Mouse (Mus musculus) heart, embryonic 10.5 days (tissue): ENCODE measurements around the gene Kynu. TPM values are rescaled to one million over a fixed set of nuclear protein-coding genes. Genes with fewer than 3 reads are reported as not detected.
A peak's percentile ranks its signal among the peaks of the same experiment; 100 is the strongest.

ENCODE experiments used
- DNase-seq: peaks from one replicate; pipeline ENCODE4 v3.0.0-alpha.2; 2017; ENCODE audit warnings: low spot score
- H3K27ac ChIP-seq: fragments of 300-500 bp; sonication (generic); 2 replicates; pipeline ENCODE4 v1.5.1; 2016; ENCODE audit warnings: mild to moderate bottlenecking
- H3K27me3 ChIP-seq: fragments of 300-500 bp; sonication (generic); 2 replicates; pipeline ENCODE4 v1.6.1; 2016; ENCODE audit warnings: mild to moderate bottlenecking; ENCODE audit not compliant: poor library complexity, insufficient read depth, severe bottlenecking
- H3K36me3 ChIP-seq: fragments of 300-500 bp; sonication (generic); 2 replicates; pipeline ENCODE4 v1.6.1; 2016; ENCODE audit warnings: mild to moderate bottlenecking, moderate library complexity
- H3K4me1 ChIP-seq: fragments of 300-500 bp; sonication (generic); 2 replicates; pipeline ENCODE4 v1.6.1; 2016; ENCODE audit warnings: mild to moderate bottlenecking
- H3K4me3 ChIP-seq: fragments of 300-500 bp; sonication (generic); 2 replicates; pipeline ENCODE4 v1.5.1; 2016; ENCODE audit warnings: mild to moderate bottlenecking, moderate library complexity
- H3K9me3 ChIP-seq: fragments of 300-500 bp; sonication (generic); 2 replicates; pipeline ENCODE4 v1.6.1; 2016; ENCODE audit warnings: mild to moderate bottlenecking, moderate library complexity
- WGBS: fragments of 180-500 bp; shearing (Covaris S2); methylation state at CpG from one replicate; pipeline ENCODE4 v1.1.7; 2016; 5-methylcytosine and 5-hydroxymethylcytosine counted together
- polyA plus RNA-seq: library from polyadenylated mRNA; unstranded; fragments of >200 nt; fragmentation: Nextera tagmentation; extraction: Ambion mirVana; gene quantifications from 2 replicates; pipeline ENCODE4 v1.2.1, GENCODE M21; 2016

The Kynu gene
- polyA plus RNA-seq, 1 experiment from 2014 or later, result 0.09 TPM

DNA sequence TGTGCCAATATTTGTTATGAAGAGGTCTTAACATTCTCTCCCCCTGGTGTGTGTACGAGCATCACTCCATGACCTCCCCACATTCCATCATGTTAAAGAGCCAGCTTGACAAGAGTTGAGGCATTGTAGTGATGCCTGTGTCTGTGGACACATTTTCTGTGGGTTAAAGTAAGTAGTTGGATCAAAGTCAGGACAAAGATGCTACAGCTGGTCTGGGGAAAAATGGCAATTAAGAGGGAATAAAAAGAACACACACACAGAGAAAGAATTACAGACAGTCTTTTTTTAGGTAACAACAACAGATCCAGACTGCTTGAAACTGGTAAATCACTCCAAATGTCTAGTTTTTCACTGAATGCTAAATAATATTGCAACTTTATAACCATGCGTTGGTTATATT is 135.3 kb downstream of the Kynu start:
- no peaks in the 10 kb centered on the region for H3K27me3 ChIP-seq

DNA sequence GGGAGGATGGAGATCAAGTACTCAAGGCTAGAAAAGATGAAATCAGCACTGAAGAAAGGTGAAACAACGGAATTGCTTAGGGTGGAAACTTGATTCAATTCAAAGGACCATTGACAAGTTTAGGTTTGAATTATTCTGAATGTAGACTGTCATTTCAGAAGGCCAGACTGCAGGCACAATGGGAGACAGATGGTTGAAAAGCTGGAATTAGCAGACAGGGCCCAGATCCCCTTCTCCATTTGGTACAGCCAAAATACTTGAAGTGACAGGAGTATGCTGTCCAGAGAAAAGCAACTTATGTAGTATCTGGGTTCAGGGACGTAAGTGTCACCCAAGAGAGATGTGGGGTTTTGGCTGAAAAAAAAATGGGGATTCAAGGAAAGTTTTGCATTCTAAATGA is 136.2 kb downstream of the Kynu start:
- no peak overlapping the region for H3K4me3 ChIP-seq
- no peak overlapping the region for H3K27ac ChIP-seq
- no peaks in the 10 kb centered on the region for H3K27me3 ChIP-seq
- no peaks in the 10 kb centered on the region for H3K9me3 ChIP-seq
- WGBS, result 80% methylated on average over 2 of the region's 2 CpGs
- DNase-seq, result no peak
- H3K4me1 ChIP-seq, result no peaks in the 10 kb centered on the region
- H3K36me3 ChIP-seq, result no peaks in the 10 kb centered on the region

More for the DNA sequence above, 135.3 kb downstream of the Kynu start:
- 79% methylated on average over 2 of the region's 2 CpGs for WGBS
- Histone ChIP-seq H3K4me3 (no peak overlapping the region), H3K36me3 (no peaks in the 10 kb centered on the region), H3K4me1 (no peaks in the 10 kb centered on the region), H3K9me3 (no peaks in the 10 kb centered on the region), H3K27ac (no peak overlapping the region)
- DNase-seq, result no peak

DNA sequence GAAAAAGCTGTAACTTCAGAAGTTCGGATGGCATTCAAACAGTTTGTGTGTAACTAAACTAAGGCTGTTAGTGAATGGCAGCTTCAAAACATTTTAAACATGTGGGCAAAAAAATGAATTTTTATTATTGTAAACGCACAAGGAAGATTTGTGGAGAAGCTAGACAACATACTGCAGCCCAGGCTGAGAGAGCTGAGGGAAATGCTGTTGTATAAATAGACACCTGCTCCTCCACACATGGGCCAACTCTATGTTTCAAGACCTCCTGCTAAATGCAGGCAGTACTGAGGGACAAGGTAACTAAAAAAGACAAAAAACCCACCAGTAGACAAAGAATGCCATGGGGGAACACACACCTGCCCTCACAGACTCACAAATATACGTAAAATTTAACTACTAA is 140.5 kb downstream of the Kynu start:
- Histone ChIP-seq H3K4me1 (no peaks in the 10 kb centered on the region), H3K36me3 (no peaks in the 10 kb centered on the region), H3K27me3 (no peaks in the 10 kb centered on the region), H3K4me3 (no peak overlapping the region), H3K9me3 (no peaks in the 10 kb centered on the region), H3K27ac (no peak overlapping the region)
- 74% methylated on average over 3 of the region's 3 CpGs for WGBS
- no peak for DNase-seq

DNA sequence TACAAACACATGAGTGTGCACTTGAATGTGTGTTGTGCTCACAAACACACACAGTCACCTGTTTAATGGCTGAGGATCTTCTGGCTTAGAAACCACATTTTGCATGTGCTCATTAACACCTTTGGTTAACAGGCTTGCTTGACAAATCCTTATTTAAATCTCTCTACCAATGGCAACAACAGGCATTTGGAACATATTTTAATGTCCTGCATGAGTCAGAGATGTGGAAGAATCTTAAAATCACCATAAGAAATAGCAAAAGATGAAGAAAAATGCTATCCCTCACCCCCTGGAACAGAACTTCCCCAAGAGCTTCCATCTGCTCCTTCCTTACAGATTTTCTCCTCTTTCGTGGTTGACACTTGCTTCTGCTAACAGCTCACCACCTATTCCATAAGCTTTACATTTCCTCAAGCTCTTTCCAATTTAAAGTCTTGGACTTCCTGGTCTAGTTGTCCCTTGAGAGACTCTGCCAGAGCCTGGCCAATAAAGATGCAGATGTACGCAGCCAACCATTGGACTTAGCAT is 157.5 kb downstream of the Kynu start:
- no peaks in the 10 kb centered on the region for H3K36me3 ChIP-seq
- no peak overlapping the region for H3K27ac ChIP-seq
- H3K27me3 ChIP-seq, result no peaks in the 10 kb centered on the region
- no peak overlapping the region for H3K4me3 ChIP-seq
- H3K9me3 ChIP-seq, result no peaks in the 10 kb centered on the region
- no peaks in the 10 kb centered on the region for H3K4me1 ChIP-seq
- 82% methylated on average over 2 of the region's 2 CpGs for WGBS
- DNase-seq, result no peak

DNA sequence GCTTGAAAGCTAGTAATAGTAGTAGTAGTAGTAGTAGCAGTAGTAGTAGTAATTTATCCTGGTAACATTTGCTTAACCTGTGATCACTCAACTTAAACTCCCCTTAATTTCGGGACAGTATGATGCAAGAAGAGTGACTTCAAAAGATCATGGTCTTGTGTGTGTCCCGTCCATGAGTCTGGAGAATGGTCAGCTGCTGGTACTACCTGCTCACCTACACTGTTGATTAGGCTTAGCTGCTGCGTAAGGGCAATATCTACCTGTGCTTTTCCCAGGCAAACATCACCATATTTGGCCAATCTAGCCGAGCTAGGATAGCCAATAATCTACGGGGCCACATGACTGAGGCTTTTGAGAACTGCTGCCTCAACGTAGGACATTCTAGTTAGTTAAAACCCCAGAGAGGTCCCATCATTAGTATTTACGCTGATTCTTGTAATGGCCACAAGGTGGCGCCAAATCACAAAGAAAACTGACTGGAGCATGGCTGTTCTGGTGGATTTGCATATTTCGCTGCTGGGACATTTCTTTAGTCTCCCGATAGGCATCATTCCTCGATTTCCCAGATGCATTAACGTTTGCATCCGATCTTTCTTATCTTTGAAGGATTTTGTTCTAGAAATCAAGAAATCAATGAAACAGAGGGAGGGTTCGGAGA is 167.4 kb downstream of the Kynu start:
- DNase-seq, result peak; percentile 76
- Histone ChIP-seq H3K4me1 (no peaks in the 10 kb centered on the region), H3K36me3 (no peaks in the 10 kb centered on the region), H3K9me3 (no peaks in the 10 kb centered on the region), H3K27ac (no peak overlapping the region), H3K4me3 (peak overlapping the region; percentile 39), H3K27me3 (no peaks in the 10 kb centered on the region)
- 20% methylated on average over 14 of the region's 14 CpGs for WGBS

DNA sequence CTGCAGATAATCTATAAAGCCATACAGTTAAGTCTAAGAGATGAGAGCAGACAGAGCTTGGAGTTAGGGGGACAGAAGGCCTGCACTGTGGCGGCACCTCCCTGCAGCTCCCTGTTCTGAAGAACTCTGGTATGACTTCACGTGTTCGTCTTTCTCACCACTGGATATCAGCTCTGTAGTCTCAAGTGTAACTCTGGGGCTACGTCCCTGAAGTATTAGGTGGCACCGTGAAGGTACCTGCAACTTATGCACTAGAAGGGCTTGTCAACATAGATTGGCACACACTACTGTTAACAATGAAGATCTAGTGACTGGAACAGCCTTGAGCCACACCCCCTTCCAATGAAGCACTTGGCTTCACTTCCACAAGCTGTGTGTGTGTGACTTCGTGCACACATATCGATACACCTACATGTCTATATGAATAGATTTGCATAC is 168.0 kb downstream of the Kynu start:
- Histone ChIP-seq H3K27ac (no peak overlapping the region), H3K4me3 (peak overlapping the region; percentile 39), H3K36me3 (no peaks in the 10 kb centered on the region), H3K27me3 (no peaks in the 10 kb centered on the region), H3K9me3 (no peaks in the 10 kb centered on the region), H3K4me1 (no peaks in the 10 kb centered on the region)
- no peak for DNase-seq
- WGBS, result 63% methylated on average over 7 of the region's 7 CpGs

DNA sequence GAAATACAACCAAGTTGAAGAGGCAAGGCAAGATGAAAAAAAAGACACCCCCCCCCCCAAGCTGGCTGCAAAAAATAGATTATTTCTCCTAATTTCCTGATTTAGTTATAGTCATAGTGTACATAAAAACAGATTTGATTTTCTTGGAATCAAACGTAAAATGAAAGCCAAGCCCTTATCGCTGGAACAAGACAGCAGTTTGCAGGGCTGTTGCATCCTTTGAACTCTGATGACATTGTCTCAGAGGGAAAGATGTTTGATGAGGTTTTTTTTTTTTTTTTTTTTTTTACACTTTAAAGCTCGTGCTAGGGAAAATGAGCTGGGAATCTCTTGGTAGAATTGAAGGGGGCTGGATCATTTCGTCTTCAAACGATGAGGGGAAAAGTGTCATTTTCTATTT is 172.1 kb downstream of the Kynu start:
- H3K36me3 ChIP-seq, result no peaks in the 10 kb centered on the region
- no peak overlapping the region for H3K4me3 ChIP-seq
- 77% methylated on average over 5 of the region's 5 CpGs for WGBS
- no peak overlapping the region for H3K27ac ChIP-seq
- no peak for DNase-seq
- no peaks in the 10 kb centered on the region for H3K4me1 ChIP-seq
- H3K27me3 ChIP-seq, result no peaks in the 10 kb centered on the region
- no peaks in the 10 kb centered on the region for H3K9me3 ChIP-seq

DNA sequence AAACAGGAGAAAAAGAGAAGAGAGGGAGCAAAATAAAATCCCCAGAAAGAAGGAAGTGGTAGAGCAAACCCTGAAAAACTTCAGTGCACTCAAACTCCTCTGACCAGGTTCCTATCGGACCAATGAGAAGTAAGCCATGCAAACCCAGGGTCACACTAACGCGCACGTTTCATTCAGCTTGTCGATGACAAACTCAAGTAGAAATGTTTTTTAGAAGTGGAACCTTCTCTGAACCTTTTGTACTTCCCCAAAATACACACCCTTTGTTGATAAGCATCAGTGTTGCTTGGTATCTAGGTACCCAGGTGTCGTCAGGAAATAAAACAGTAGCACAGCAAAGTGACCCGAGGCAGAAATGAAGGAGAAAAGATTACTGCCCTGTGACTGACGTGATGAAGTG is 172.6 kb downstream of the Kynu start:
- DNase-seq, result no peak
- no peaks in the 10 kb centered on the region for H3K36me3 ChIP-seq
- no peaks in the 10 kb centered on the region for H3K4me1 ChIP-seq
- whole genome bisulfite sequencing, result 53% methylated on average over 8 of the region's 8 CpGs
- no peaks in the 10 kb centered on the region for H3K9me3 ChIP-seq
- H3K27ac ChIP-seq, result no peak overlapping the region
- no peak overlapping the region for H3K4me3 ChIP-seq
- no peaks in the 10 kb centered on the region for H3K27me3 ChIP-seq

DNA sequence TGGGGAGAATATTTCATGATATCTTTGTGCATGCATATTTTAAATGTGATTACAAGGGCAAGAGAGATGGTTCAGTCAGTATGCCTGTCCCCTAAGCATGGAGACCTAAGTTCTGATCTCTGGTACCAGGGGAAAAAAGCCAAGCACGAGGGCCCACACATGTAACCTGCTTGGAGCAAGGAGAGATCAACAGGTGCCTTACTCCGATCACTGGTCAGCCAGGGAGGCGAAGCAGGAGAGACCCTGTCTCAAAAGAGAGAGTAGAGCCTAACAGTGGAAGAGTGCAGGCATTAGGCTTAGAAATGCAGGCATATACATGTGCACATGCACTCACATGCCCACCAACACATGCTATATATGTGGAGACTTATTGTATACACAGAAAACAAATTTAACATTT is 173.7 kb downstream of the Kynu start:
- no peak overlapping the region for H3K4me3 ChIP-seq
- 87% methylated on average over 3 of the region's 3 CpGs for WGBS
- no peaks in the 10 kb centered on the region for H3K9me3 ChIP-seq
- DNase-seq, result no peak
- no peaks in the 10 kb centered on the region for H3K4me1 ChIP-seq
- H3K36me3 ChIP-seq, result no peaks in the 10 kb centered on the region
- no peaks in the 10 kb centered on the region for H3K27me3 ChIP-seq
- no peak overlapping the region for H3K27ac ChIP-seq

Other genes starting within 250 kb of the Kynu start
- gene Arhgap15, start 193.5 kb downstream of the Kynu start, polyA plus RNA-seq, result 0.11 and 0.38 TPM in 2 replicates